Mouse (Mus musculus) heart, adult 2 months (tissue): ENCODE measurements around the gene Rora. TPM values are rescaled to one million over a fixed set of nuclear protein-coding genes. Genes with fewer than 3 reads are reported as not detected.

ENCODE experiments used
- DNase-seq, 2 experiments: peaks; one replicate each; pipeline ENCODE4 v3.0.0; 2021
- H3K27ac ChIP-seq: fragments of 200-600 bp; 2 replicates; pipeline ENCODE4 v1.8.1; 2022
- H3K27me3 ChIP-seq: fragments of 200-500 bp; 2 replicates; pipeline ENCODE4 v1.6.1; 2012; ENCODE audit warnings: mild to moderate bottlenecking, low read length, inconsistent platforms, mixed read lengths; ENCODE audit not compliant: control insufficient read depth, insufficient read depth
- H3K36me3 ChIP-seq: fragments of 200-500 bp; 2 replicates; pipeline ENCODE4 v1.6.1; 2012; ENCODE audit warnings: low read length, inconsistent platforms; ENCODE audit not compliant: control insufficient read depth, insufficient read depth
- H3K4me1 ChIP-seq: fragments of 200-500 bp; 2 replicates; pipeline ENCODE4 v1.6.1; 2011; ENCODE audit warnings: low read length; ENCODE audit not compliant: control insufficient read depth, insufficient read depth
- H3K4me3 ChIP-seq: fragments of 200-600 bp; 2 replicates; pipeline ENCODE4 v1.8.1; 2022
- H3K79me2 ChIP-seq: fragments of 200-500 bp; replicated peaks from 2 replicates; pipeline ENCODE4 v1.6.1; 2012; ENCODE audit warnings: mild to moderate bottlenecking, inconsistent platforms, low read length, moderate library complexity, mixed read lengths; ENCODE audit not compliant: control insufficient read depth, insufficient read depth
- H3K9ac ChIP-seq: fragments of 200-500 bp; 2 replicates; pipeline ENCODE4 v1.6.1; 2012; ENCODE audit warnings: low read depth, mild to moderate bottlenecking, control low read depth, inconsistent platforms, low read length, mixed read lengths
- CTCF ChIP-seq: fragments of 200-600 bp; IDR thresholded peaks from 2 replicates; pipeline ENCODE4 v1.8.1; 2022; ENCODE audit warnings: antibody characterized with exemption, mild to moderate bottlenecking, moderate library complexity
- EP300 ChIP-seq: fragments of 200-500 bp; IDR thresholded peaks from 2 replicates; pipeline ENCODE4 v1.6.1; 2011; ENCODE audit warnings: low read depth, low read length, control low read depth; ENCODE audit not compliant: insufficient read depth
- POLR2A ChIP-seq: fragments of 200-500 bp; IDR thresholded peaks from 2 replicates; pipeline ENCODE4 v1.6.1; 2011; ENCODE audit warnings: mild to moderate bottlenecking, low read depth, low read length, control low read depth; ENCODE audit not compliant: insufficient read depth
- WGBS: fragments of 180-500 bp; shearing (Covaris S2); methylation state at CpG from one replicate; pipeline ENCODE4 v1.1.7; 2018; 5-methylcytosine and 5-hydroxymethylcytosine counted together
- intact Hi-C: fragments of 180-260 bp; cut with DNase I; formaldehyde crosslinking; loops from one replicate; pipeline ENCODE4 v1.15.1; 2025
- polyA plus RNA-seq: library from polyadenylated mRNA; depleted of rRNA; stranded (reverse); fragments of >200 nt; gene quantifications from 2 replicates; pipeline ENCODE4 v1.2.3, GENCODE M21; 2012
- total RNA-seq, 2 experiments: library from RNA; stranded (reverse); gene quantifications; 2 replicates each; pipeline ENCODE4 v1.2.3; 2021

The Rora gene
- total and polyA plus RNA-seq, 3 experiments = 6.7 to 28.9 (median 21.6) TPM

- WGBS = 43% methylated on average over 8 of the region's 8 CpGs
- Histone ChIP-seq H3K4me1 (peaks cover 9% of the 10 kb centered on the region), H3K27me3 (no peaks in the 10 kb centered on the region), H3K4me3 (no peak overlapping the region), H3K36me3 (peaks cover 8% of the 10 kb centered on the region), H3K79me2 (peaks cover 7% of the 10 kb centered on the region; the same call in 1 of the 2 replicates), H3K9ac (no peak overlapping the region), H3K27ac (no peak overlapping the region)
- TF ChIP-seq CTCF = no peak
- TF ChIP-seq POLR2A = no peak
- no peak for TF ChIP-seq EP300
- intact Hi-C loops = no loop called here
- DNase-seq = no peak
Observed at GRCm38 (mm10) chr9:69323831-69324230, 670.2 kb downstream of the Rora start.

GRCm38 (mm10) chr9:69327077-69327476 lies 673.5 kb downstream of the Rora start:
- Histone ChIP-seq H3K4me3 (no peak overlapping the region), H3K27me3 (no peaks in the 10 kb centered on the region), H3K27ac (no peak overlapping the region), H3K79me2 (peaks cover 8% of the 10 kb centered on the region; the same call in 1 of the 2 replicates), H3K36me3 (peaks cover 10% of the 10 kb centered on the region), H3K4me1 (peaks cover 5% of the 10 kb centered on the region), H3K9ac (no peak overlapping the region)
- TF ChIP-seq CTCF = no peak
- no peak for TF ChIP-seq EP300
- TF ChIP-seq POLR2A = no peak
- intact Hi-C loops = no loop called here
- WGBS = 85% methylated on average over 9 of the region's 9 CpGs
- no peak for DNase-seq

DNA sequence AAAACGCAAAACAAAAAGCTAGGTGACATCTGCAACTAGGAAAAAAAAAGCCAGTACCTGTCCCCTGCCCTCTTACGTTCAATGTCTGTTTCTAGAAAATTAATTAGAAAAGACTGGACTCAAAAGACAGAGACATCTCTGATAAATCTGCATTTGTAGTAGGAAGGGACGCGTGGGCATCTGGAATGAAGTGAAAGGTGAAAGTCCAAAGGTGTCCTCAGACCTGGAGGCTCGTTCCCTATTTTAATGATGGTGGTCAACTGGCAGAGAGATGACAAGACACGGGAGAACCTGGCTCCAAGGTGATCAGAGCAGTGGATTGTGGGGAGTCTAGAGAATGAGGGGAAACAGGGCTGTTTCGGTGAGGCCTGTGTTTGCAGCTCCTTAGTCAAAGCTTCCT lies 674.0 kb downstream of the Rora start:
- WGBS = 89% methylated on average over 7 of the region's 7 CpGs
- Histone ChIP-seq H3K9ac (no peak overlapping the region), H3K27me3 (no peaks in the 10 kb centered on the region), H3K4me3 (no peak overlapping the region), H3K79me2 (peaks cover 9% of the 10 kb centered on the region), H3K4me1 (peaks cover 8% of the 10 kb centered on the region), H3K36me3 (peaks cover 6% of the 10 kb centered on the region), H3K27ac (no peak overlapping the region)
- DNase-seq = no peak
- TF ChIP-seq POLR2A (no peak), CTCF (no peak), EP300 (no peak)
- intact Hi-C loops = no loop called here

- Histone ChIP-seq H3K4me1 (peaks cover 13% of the 10 kb centered on the region), H3K27me3 (no peaks in the 10 kb centered on the region), H3K36me3 (0 out of 2 replicates have a peak, but pooled peaks cover 1% of the 10 kb centered on the region), H3K79me2 (peaks cover 6% of the 10 kb centered on the region), H3K9ac (no peak overlapping the region), H3K27ac (no peak overlapping the region), H3K4me3 (no peak overlapping the region)
- DNase-seq = no peak
- intact Hi-C loops = no loop called here
- TF ChIP-seq CTCF (no peak), POLR2A (no peak), EP300 (no peak)
- WGBS = 85% methylated on average over 3 of the region's 3 CpGs
Observed at GRCm38 (mm10) chr9:69331790-69332189, 678.2 kb downstream of the Rora start.

DNA sequence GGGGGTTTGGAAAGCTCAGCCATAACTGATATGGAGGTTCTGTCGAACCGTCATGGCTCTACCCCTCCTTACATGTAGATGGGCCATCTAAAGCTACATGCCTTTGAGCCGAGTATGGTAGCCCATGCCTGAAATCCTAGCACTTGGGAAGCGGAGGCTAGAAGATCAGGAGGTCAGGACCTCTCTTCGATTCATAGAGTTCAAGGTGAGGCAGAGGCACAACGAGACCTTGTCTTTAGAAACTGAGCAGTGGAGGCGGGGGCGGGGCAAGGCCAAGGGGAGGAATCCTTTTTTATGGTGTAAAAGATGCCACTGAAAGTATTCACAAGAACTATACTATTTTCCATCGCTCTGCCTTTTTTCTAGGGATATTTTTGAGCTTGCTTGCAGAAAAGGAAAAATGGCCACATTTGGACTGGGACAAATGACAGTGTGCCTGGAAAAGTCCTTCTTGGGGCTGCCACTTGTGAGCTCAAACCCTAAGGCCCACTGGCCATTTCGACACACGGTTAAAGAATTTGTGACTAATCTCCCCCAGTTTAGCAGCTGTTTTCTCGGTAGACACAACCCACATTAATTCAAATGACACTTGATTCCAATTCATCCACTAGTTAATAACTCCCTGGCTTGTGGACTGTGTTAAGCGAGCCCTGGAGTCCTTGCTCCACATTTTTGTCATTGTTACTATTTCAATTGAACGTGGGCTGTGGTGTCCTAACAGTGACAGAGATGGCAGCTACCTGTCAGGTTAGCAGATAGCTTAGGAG lies 679.4 kb downstream of the Rora start:
- no peak for TF ChIP-seq POLR2A
- no peak for TF ChIP-seq EP300
- no peak for TF ChIP-seq CTCF
- intact Hi-C loops = no loop called here
- Histone ChIP-seq H3K79me2 (peaks cover 5% of the 10 kb centered on the region), H3K36me3 (0 out of 2 replicates have a peak, but pooled peaks cover 1% of the 10 kb centered on the region), H3K9ac (no peak overlapping the region), H3K4me1 (peaks cover 13% of the 10 kb centered on the region), H3K4me3 (no peak overlapping the region), H3K27ac (no peak overlapping the region), H3K27me3 (no peaks in the 10 kb centered on the region)
- no peak for DNase-seq
- 84% methylated on average over 14 of the region's 14 CpGs for WGBS

DNA sequence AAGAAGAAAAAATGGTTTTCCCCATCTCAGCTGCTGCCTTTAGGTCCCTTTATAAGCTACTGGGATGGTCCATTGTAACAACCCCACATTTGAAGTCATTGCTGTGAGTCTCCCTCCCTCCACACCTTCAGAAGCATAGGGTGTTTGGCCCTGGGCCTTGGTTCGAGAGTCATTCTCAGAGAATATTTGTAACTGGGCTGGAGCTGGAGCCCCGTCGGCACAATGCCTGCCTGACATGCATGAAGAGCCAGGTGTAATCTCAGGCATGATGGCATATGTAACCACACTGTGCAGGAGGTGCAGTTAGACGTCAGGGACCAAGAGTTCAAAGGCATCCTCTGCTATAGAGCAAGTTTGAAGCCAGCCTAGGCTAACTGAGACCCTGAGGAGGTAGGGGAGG lies 680.1 kb downstream of the Rora start:
- H3K79me2 ChIP-seq = peaks cover 5% of the 10 kb centered on the region
- H3K36me3 ChIP-seq = 0 out of 2 replicates have a peak, but pooled peaks cover 1% of the 10 kb centered on the region
- no peak overlapping the region for H3K4me3 ChIP-seq
- no peak for TF ChIP-seq CTCF
- no peak for TF ChIP-seq EP300
- no peak for TF ChIP-seq POLR2A
- H3K4me1 ChIP-seq = peaks cover 14% of the 10 kb centered on the region
- intact Hi-C loops = no loop called here
- WGBS = 79% methylated on average over 4 of the region's 4 CpGs
- H3K9ac ChIP-seq = no peak overlapping the region
- DNase-seq = no peak
- no peaks in the 10 kb centered on the region for H3K27me3 ChIP-seq
- no peak overlapping the region for H3K27ac ChIP-seq
